Mouse (Mus musculus) ovary, adult 2 months (tissue): Measurements from ENCODE around the gene Defb35. TPM values are rescaled to one million over a fixed set of nuclear protein-coding genes. Genes with fewer than 3 reads are reported as not detected.

Source experiments
- polyA plus RNA-seq: library from polyadenylated mRNA; depleted of rRNA; stranded (reverse); fragments of >200 nt; gene quantifications from 2 replicates; pipeline ENCODE4 v1.2.3, GENCODE M21; 2012; rRNA removed

Defb35 gene
- not detected in 2 replicates for polyA plus RNA-seq

GRCm38 (mm10) chr8:21938052-21938451 lies at the start of gene Defb35:
TSS of gene Defb35 (plus strand) at chr8:21938352.

GRCm38 (mm10) chr8:21906290-21906689 lies 31.9 kb upstream of the Defb35 start, which contains the start of gene Defb11:
TSS of gene Defb11 (minus strand) at chr8:21906412.

GRCm38 (mm10) chr8:21932610-21933009 lies 5.5 kb upstream of the Defb35 start, which contains the start of gene Defb15:
TSS of gene Defb15 (minus strand) at chr8:21932710.

GRCm38 (mm10) chr8:21946462-21946861 lies 8.3 kb downstream of the Defb35 start, which contains the start of gene Defb13:
TSS of gene Defb13 (plus strand) at chr8:21946762.

GRCm38 (mm10) chr8:21958414-21958813 lies 20.3 kb downstream of the Defb35 start, which contains the start of gene Fam90a1a:
TSS of gene Fam90a1a (plus strand) at chr8:21958714.

GRCm38 (mm10) chr8:21969475-21969874 lies 31.3 kb downstream of the Defb35 start, which contains the start of gene Ccdc70:
TSS of gene Ccdc70 (plus strand) at chr8:21969775.

Other genes starting within 250 kb of the Defb35 start
- gene AY761184, start 234.7 kb upstream of the Defb35 start, polyA plus RNA-seq = not detected in 2 replicates
- gene Defa24, start 203.9 kb upstream of the Defb35 start, polyA plus RNA-seq = 0.80 and 1.1 TPM in 2 replicates
- gene Defb50, start 114.8 kb upstream of the Defb35 start, polyA plus RNA-seq = not detected in 2 replicates
- gene Defb2, start 98.4 kb upstream of the Defb35 start, polyA plus RNA-seq = not detected in 2 replicates
- gene Defb10, start 79.5 kb upstream of the Defb35 start, polyA plus RNA-seq = not detected in 2 replicates
- gene Defb9, start 52.9 kb upstream of the Defb35 start, polyA plus RNA-seq = not detected in 2 replicates
- gene Defb11, start 31.9 kb upstream of the Defb35 start, polyA plus RNA-seq = not detected in 2 replicates
- not detected in 2 replicates for gene Defb15, start 5.6 kb upstream of the Defb35 start, polyA plus RNA-seq
- not detected in 2 replicates for gene Defb13, start 8.4 kb downstream of the Defb35 start, polyA plus RNA-seq
- 0.35 and 0.60 TPM in 2 replicates for gene Fam90a1a, start 20.4 kb downstream of the Defb35 start, polyA plus RNA-seq
- gene Ccdc70, start 31.4 kb downstream of the Defb35 start, polyA plus RNA-seq = not detected in 2 replicates
- 0.20 and 0.31 TPM in 2 replicates for gene Atp7b, start 122.0 kb downstream of the Defb35 start, polyA plus RNA-seq
- 3.5 and 4.8 TPM in 2 replicates for gene Alg11, start 122.4 kb downstream of the Defb35 start, polyA plus RNA-seq
- 1.3 and 2.0 TPM in 2 replicates for gene Nek5, start 186.7 kb downstream of the Defb35 start, polyA plus RNA-seq
- 0.88 and 1.4 TPM in 2 replicates for gene Nek3, start 228.1 kb downstream of the Defb35 start, polyA plus RNA-seq
- 2.8 and 3.6 TPM in 2 replicates for gene Ckap2, start 247.5 kb downstream of the Defb35 start, polyA plus RNA-seq